Mouse (Mus musculus) stomach, embryonic 14.5 days (tissue): Measurements from ENCODE around the gene Nab1. TPM values are rescaled to one million over a fixed set of nuclear protein-coding genes. Genes with fewer than 3 reads are reported as not detected.
A peak's percentile ranks its signal among the peaks of the same experiment; 100 is the strongest.

ENCODE experiments used
- ATAC-seq: fragments of 200-750 bp; cut with Nextera tagmentation; 2 replicates; pipeline ENCODE4 v1.8.0; 2017; ENCODE audit warnings: low read depth, moderate TSS enrichment; ENCODE audit not compliant: insufficient number of reproducible peaks, insufficient read depth, low FRiP score
- H3K27ac ChIP-seq: fragments of 300-500 bp; sonication (generic); 2 replicates; pipeline ENCODE4 v1.5.1; 2014; ENCODE audit warnings: mild to moderate bottlenecking, low read length, moderate library complexity, mixed read lengths
- H3K27me3 ChIP-seq: fragments of 300-500 bp; sonication (generic); 2 replicates; pipeline ENCODE4 v1.6.1; 2014; ENCODE audit warnings: low read length, control low read depth, mixed read lengths; ENCODE audit not compliant: control insufficient read depth, insufficient read depth
- H3K36me3 ChIP-seq: fragments of 300-500 bp; sonication (generic); 2 replicates; pipeline ENCODE4 v1.6.1; 2014; ENCODE audit warnings: mild to moderate bottlenecking, control low read depth, low read length, moderate library complexity, mixed read lengths; ENCODE audit not compliant: control insufficient read depth, insufficient read depth
- H3K4me1 ChIP-seq: fragments of 300-500 bp; sonication (generic); 2 replicates; pipeline ENCODE4 v1.6.1; 2014; ENCODE audit warnings: low read length, control low read depth, mixed read lengths; ENCODE audit not compliant: control insufficient read depth, insufficient read depth
- H3K4me2 ChIP-seq: fragments of 300-500 bp; sonication (generic); replicated peaks from 2 replicates; pipeline ENCODE4 v1.6.1; 2014; ENCODE audit warnings: low read depth, low read length, control low read depth
- H3K4me3 ChIP-seq: fragments of 300-500 bp; sonication (generic); 2 replicates; pipeline ENCODE4 v1.5.1; 2014; ENCODE audit warnings: low read depth, low read length, control low read depth
- H3K9ac ChIP-seq: fragments of 300-500 bp; sonication (generic); replicated peaks from 2 replicates; pipeline ENCODE4 v1.6.1; 2014; ENCODE audit warnings: low read depth, mild to moderate bottlenecking, control low read depth, low read length, moderate library complexity, mixed read lengths
- H3K9me3 ChIP-seq: fragments of 300-500 bp; sonication (generic); 2 replicates; pipeline ENCODE4 v1.6.1; 2016; ENCODE audit warnings: low read depth, low read length, control low read depth; ENCODE audit not compliant: control insufficient read depth
- WGBS: fragments of 180-500 bp; shearing (Covaris S2); extraction: QIAGEN DNeasy Blood & Tissue Kit; methylation state at CpG from one replicate; pipeline ENCODE4 v1.1.7; 2014; 5-methylcytosine and 5-hydroxymethylcytosine counted together
- polyA plus RNA-seq: library from polyadenylated mRNA; unstranded; fragments of >200 nt; fragmentation: Nextera tagmentation; extraction: Ambion mirVana; gene quantifications from 2 replicates; pipeline ENCODE4 v1.2.1, GENCODE M21; 2014

The Nab1 gene
- polyA plus RNA-seq, 1 experiment from 2014 or later: 16.0 TPM

DNA sequence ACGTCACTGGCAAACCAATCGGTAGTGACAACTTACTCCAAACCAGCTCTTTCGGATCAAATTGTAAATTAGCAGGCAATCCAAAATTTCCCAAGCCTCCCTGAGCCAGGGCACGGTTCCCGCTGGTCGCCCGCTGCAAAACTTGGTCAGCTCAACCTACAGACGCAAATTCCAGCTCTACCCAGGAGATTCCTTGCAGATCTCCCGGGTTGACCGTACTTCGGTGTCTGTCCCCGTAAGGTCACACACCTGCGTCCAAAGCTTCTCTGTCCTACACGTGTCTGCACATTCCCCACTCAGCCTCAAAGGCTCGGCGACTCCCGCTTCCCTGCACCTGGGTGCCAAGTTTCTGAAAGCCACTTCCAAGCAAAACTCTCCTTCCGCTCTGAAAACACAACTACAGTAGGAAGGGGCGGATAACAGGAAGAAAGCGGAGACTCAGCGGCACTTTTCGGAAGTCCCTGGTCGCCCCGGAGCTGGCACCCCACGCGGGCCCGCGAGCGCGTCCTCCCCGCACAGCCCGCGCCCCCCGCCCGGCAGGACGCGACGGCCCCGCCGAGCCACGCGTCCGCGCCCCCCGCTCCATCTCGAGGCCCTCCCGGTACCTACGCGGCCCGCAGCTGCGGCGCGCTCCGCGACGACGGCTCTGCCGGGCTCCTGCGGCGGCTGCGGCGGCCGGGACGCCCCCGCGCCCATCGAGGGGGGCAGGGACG lies 722 bp downstream of the Nab1 start:
- H3K9ac ChIP-seq: peak overlapping the region; percentile 79
- no peaks in the 10 kb centered on the region for H3K4me1 ChIP-seq
- H3K4me2 ChIP-seq: peak overlapping the region; percentile 83
- H3K4me3 ChIP-seq: peak overlapping the region; percentile 73
- H3K27ac ChIP-seq: peak overlapping the region; percentile 58; the same call in 1 of the 2 replicates
- H3K36me3 ChIP-seq: no peaks in the 10 kb centered on the region
- H3K27me3 ChIP-seq: no peaks in the 10 kb centered on the region
- ATAC-seq: peak; percentile 43; the same call in 1 of the 2 replicates
- WGBS: under 1% methylated on average over 56 of the region's 68 CpGs
- no peaks in the 10 kb centered on the region for H3K9me3 ChIP-seq

DNA sequence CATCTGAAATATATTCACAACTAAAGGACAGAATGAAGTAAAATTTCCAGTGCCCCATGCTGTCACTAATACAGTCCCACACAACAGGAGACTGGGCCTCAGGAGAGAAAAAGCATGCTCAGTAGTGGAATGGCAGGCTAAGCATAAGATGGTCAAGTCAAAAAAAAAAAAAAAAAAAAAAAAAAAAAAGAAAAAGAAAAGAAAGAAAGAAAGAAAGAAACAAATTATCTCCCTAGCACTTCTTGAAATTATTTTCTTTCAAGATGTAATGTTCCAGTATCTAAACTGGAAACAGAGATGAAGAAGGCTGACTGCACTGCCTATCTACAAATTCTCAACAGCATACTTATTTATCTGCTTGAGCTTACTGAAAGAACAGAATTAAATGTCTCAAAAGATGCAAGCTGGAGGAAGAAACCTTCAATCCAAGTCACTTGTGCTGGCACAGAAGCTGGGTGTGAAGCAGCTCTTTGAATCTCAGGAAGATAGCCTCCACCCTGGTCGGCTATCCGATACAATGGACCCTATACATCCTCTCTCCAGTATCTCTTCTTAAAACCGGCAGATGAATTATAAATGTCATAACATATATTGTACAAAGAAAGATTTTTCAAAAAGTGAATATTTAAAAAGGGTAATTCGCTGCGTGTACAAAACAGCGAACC lies 1.6 kb downstream of the Nab1 start:
- peak overlapping the region; percentile 83 for H3K4me2 ChIP-seq
- peak overlapping the region; percentile 73 for H3K4me3 ChIP-seq
- H3K4me1 ChIP-seq: no peaks in the 10 kb centered on the region
- no peaks in the 10 kb centered on the region for H3K9me3 ChIP-seq
- no peaks in the 10 kb centered on the region for H3K27me3 ChIP-seq
- H3K27ac ChIP-seq: no peak overlapping the region
- WGBS: 13% methylated on average over 6 of the region's 6 CpGs
- no peaks in the 10 kb centered on the region for H3K36me3 ChIP-seq
- H3K9ac ChIP-seq: no peak overlapping the region
- no peak for ATAC-seq

DNA sequence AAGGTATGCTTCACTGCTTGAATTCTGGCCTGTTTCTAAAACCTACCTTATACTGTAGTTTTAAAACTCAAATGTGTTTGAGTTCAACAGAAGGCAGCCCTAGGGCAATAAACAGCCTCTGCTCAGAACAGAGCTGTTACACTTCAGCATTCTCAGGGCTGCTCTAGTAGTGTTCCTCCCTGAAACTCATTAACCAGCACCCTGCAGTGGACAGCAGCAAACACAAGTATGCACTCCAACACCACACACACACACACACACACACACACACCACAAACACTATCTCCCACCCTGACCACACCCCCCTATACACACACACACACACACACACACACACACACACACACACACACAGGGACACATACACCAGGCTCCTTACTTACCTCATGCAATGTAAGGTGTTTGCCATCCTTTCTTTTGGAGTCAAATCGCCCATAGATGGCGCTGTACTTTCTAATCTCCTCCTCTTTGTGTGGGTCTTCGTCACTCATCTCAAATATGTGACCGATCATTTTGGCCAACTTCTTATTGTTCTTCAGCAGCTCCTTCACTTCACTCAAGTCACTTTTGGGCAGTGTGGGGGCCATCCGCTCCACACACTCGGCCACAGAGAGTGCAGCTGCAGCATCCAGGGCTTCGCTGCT lies 10.8 kb downstream of the Nab1 start:
- Histone ChIP-seq H3K27ac (no peak overlapping the region), H3K36me3 (0 out of 2 replicates have a peak, but pooled peaks cover 5% of the 10 kb centered on the region), H3K4me2 (no peak overlapping the region), H3K9me3 (no peaks in the 10 kb centered on the region), H3K4me1 (no peaks in the 10 kb centered on the region; the same call in 1 of the 2 replicates), H3K4me3 (no peak overlapping the region), H3K9ac (no peak overlapping the region), H3K27me3 (no peaks in the 10 kb centered on the region)
- 69% methylated on average over 7 of the region's 7 CpGs for WGBS
- ATAC-seq: 0 out of 2 replicates have a peak, but pooled peaks have one; percentile 33

DNA sequence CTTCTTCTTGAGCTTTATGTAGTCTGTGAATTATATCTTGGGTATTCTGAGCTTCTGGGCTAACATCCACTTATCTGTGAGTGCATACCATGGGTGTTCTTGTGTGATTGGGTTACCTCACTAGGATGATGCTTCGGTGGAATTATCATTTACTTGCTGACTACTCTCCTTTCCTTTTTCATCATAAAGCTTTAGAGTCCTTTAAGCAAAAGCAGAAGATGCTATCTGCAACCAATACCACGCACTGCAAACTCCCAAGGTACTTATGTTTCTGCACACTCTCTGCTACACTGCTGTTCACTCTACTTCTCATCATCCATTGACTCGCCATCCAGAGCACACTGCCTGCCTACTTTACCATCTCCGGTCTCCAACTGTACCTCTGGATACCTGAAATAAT lies 15.5 kb downstream of the Nab1 start:
- Histone ChIP-seq H3K36me3 (0 out of 2 replicates have a peak, but pooled peaks cover 5% of the 10 kb centered on the region), H3K9ac (no peak overlapping the region), H3K4me1 (no peaks in the 10 kb centered on the region), H3K9me3 (no peaks in the 10 kb centered on the region), H3K4me3 (no peak overlapping the region), H3K27me3 (no peaks in the 10 kb centered on the region), H3K4me2 (no peak overlapping the region), H3K27ac (no peak overlapping the region)
- 92% methylated on average over 4 of the region's 4 CpGs for WGBS
- ATAC-seq: no peak

DNA sequence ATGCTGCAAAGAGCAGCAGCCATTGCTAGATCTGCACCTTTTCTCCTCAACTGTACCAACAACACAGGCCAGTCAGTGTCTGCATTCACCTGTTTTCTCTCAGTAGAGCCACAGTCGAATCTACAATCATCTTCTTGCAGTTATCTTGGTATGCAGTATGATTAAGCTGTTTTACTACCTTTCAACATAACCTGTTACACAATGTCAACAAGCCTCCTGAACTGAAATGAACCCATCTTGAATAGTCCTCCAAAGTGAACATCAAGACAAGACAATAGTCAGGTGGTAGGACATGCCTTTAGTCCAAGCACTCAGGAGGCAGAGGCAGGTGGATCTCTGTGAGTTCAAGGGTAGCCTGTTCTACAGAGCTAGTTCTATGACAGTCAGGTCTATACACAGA lies 26.2 kb downstream of the Nab1 start:
- Histone ChIP-seq H3K36me3 (peaks cover 5% of the 10 kb centered on the region; the same call in 1 of the 2 replicates), H3K4me1 (no peaks in the 10 kb centered on the region), H3K4me2 (no peak overlapping the region), H3K9me3 (no peaks in the 10 kb centered on the region), H3K27ac (no peak overlapping the region), H3K27me3 (no peaks in the 10 kb centered on the region), H3K9ac (no peak overlapping the region), H3K4me3 (no peak overlapping the region)
- ATAC-seq: no peak
- 85% methylated on average over 1 of the region's 1 CpGs for WGBS

DNA sequence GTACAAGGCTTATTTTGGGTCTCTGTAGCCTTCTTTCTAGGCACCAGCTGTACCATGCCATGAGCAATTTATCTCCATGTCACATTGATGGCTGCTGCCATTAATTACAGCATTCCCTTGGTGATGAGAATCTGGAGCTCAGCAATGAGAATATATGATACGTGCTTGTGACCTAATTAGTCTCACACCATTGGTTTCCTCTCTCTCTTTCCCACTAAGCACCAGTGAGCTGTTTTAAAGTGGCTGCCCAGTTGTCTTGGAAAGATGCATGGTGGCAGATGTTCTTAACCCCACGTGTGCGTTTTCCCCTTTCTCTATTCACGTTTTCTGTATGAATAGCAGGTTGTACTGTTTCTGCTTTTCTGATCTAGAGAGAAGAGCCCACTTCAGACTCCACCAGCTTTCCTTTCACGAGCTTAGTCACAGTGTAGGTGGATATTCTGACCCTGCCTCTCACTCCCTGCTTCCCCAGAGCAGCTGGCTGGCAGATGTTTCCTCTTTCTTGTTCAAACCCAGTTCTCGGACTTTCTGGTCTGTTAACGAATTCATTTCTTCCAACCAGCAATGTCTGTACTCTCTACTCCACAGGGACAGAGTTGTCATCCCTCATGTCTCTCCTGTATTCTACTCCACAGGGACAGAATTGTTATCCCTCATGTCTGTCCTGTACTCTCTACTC lies 29.5 kb downstream of the Nab1 start:
- Histone ChIP-seq H3K4me3 (no peak overlapping the region), H3K27ac (no peak overlapping the region), H3K27me3 (no peaks in the 10 kb centered on the region), H3K4me1 (no peaks in the 10 kb centered on the region), H3K36me3 (peaks cover 5% of the 10 kb centered on the region; the same call in 1 of the 2 replicates), H3K9me3 (no peaks in the 10 kb centered on the region), H3K4me2 (no peak overlapping the region), H3K9ac (no peak overlapping the region)
- no peak for ATAC-seq
- WGBS: 67% methylated on average over 7 of the region's 7 CpGs

DNA sequence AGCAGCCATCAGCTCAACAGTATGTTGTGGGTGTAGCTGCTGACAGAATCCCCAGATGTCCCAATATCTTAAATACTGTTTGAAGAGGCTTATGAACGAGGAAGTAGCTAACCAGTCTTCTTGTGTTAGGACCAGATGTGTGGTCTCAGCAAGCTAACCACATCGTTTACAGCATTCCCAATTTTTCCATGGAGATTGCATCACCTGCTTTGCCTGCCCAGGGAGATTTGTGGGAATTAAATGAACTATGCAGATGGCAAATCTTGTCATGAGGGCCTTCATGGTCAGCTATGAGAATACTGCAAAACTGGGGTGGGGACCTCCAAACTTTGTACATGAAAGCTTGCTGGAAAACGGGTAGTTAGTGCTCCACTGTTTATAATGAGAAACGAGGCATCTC lies 30.2 kb downstream of the Nab1 start:
- H3K27ac ChIP-seq: no peak overlapping the region
- no peak overlapping the region for H3K4me3 ChIP-seq
- no peaks in the 10 kb centered on the region for H3K4me1 ChIP-seq
- H3K27me3 ChIP-seq: no peaks in the 10 kb centered on the region
- no peaks in the 10 kb centered on the region for H3K9me3 ChIP-seq
- H3K9ac ChIP-seq: no peak overlapping the region
- no peak overlapping the region for H3K4me2 ChIP-seq
- WGBS: 56% methylated on average over 4 of the region's 4 CpGs
- ATAC-seq: no peak
- H3K36me3 ChIP-seq: peaks cover 5% of the 10 kb centered on the region; the same call in 1 of the 2 replicates

DNA sequence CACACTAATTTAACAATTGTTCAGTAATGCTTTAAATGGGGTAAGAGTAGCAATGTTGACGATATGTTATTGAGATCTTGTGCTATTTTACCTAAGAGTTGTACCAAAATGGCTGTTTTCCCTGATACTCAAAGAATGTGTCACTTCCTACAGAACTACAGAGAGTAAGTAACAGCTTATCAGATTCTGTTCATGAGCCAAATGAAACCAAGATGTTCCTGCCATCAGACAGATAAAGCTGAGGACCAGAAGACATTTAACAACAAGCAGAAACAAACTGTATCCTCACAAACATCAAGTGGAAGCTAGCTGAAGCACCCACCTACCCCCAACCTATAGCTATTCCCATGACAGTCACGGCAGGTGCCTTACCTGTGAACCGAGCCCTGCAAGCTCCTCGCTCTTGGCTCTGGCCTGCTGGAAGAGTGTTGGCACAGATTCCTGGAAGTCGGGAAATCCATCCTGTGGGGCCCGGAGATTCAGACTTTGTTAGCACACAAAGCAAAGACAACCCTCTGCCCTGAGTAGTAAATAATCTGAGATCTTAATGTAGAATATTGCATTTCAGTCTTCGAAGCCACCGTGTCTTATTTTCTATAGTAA lies 33.9 kb downstream of the Nab1 start:
- H3K27ac ChIP-seq: no peak overlapping the region
- no peaks in the 10 kb centered on the region for H3K9me3 ChIP-seq
- H3K4me1 ChIP-seq: no peaks in the 10 kb centered on the region
- H3K36me3 ChIP-seq: peaks cover 7% of the 10 kb centered on the region
- H3K4me2 ChIP-seq: no peak overlapping the region
- ATAC-seq: no peak
- no peak overlapping the region for H3K4me3 ChIP-seq
- no peaks in the 10 kb centered on the region for H3K27me3 ChIP-seq
- no peak overlapping the region for H3K9ac ChIP-seq
- 94% methylated on average over 8 of the region's 8 CpGs for WGBS
